Mouse (Mus musculus): ENCODE results near the gene Ppp1r12c.
A peak's percentile ranks its signal among the peaks of the same experiment; 100 is the strongest.

The Ppp1r12c gene

DNA sequence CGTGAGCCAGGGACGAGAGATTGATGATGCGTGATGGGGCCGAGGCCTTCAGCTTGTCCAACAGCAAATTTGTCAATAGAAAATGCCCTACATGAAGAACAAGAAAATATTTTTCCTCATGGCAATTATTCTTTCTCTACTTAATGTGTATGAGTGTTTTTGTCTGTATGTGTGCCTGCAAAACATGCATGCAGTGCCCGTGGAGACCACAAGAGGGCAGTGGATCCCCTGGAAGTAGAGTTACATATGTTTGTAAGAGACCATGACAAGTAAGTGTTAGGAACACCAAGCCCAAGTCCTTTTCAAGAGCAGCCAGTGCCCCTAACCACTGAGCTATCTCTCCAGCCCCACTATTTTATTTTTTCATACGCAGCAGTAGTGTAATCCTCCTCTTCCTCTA is 69.9 kb downstream of the Ppp1r12c start:
- DNase-seq (ENCODE audit: low spot score in 2 of 2), result peak; percentile 43 to 58
